Mouse (Mus musculus) small intestine, adult 2 months (tissue): ENCODE data around the gene Inpp5f.

Source experiments
- CTCF ChIP-seq: fragments of 200-500 bp; IDR thresholded peaks from 2 replicates; pipeline ENCODE4 v1.5.1; 2012; ENCODE audit warnings: low read depth, mild to moderate bottlenecking, control low read depth, inconsistent platforms, low read length, moderate library complexity, mixed read lengths; ENCODE audit not compliant: insufficient replicate concordance, insufficient read length; ENCODE audit errors: extremely low read depth
- POLR2A ChIP-seq: fragments of 200-500 bp; IDR thresholded peaks from 2 replicates; pipeline ENCODE4 v1.6.1; 2012; ENCODE audit warnings: low read depth, mild to moderate bottlenecking, control low read depth, inconsistent platforms, low read length, moderate library complexity

DNA sequence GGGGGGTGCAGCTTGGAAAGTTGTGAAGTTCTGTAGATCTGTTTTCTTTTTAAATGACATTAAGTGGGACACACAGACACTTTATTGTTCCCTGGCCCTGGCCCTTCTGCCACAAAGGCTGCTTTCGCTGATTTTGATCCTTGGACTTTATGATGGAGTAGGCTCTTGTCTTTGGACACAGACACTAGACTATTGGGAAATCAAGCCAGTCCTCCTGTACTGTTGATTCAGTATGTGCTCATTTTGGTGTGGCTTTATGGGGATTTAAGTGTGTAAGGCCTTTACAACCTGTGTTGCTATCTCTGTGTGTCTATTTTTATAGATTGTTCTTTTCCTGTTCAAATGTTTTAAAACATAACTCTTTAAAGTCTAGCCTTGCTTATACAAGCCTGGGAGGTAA, 6.5 kb downstream of the Inpp5f start:
- no peak for TF ChIP-seq CTCF
- TF ChIP-seq POLR2A: no peak
